Mouse (Mus musculus): ENCODE measurements around the gene Ubb. TPM values are rescaled to one million over a fixed set of nuclear protein-coding genes. Genes with fewer than 3 reads are reported as not detected.

Gene Ubb
- polyA plus RNA-seq, 1 experiment: 1,739 TPM

- WGBS: 2% methylated on average over 5 of the region's 5 CpGs
- peak overlapping the region; percentile 42 for H3K4me3 ChIP-seq (replicated peaks; ENCODE audit: extremely low read depth, low read depth, low read length)
- peak; percentile 51 for DNase-seq
- TF ChIP-seq CTCF (IDR thresholded peaks at IDR 0.05; ENCODE audit: insufficient read depth, low read length) (no peak), POLR2A (IDR thresholded peaks at IDR 0.05; ENCODE audit: borderline replicate concordance, extremely low read depth, low read depth, low read length) (no peak)
- H3K4me1 ChIP-seq (ENCODE audit: control insufficient read depth, insufficient read depth, low read length): peaks cover 7% of the 10 kb centered on the region
Measured at GRCm38 (mm10) chr11:62549782-62550181, 1.2 kb upstream of the Ubb start.

- under 1% methylated on average over 11 of the region's 11 CpGs for WGBS
- peak; percentile 74 for DNase-seq
- H3K4me3 ChIP-seq (replicated peaks; ENCODE audit: extremely low read depth, low read depth, low read length): peak overlapping the region; percentile 86
- TF ChIP-seq CTCF (IDR thresholded peaks at IDR 0.05; ENCODE audit: insufficient read depth, low read length) (no peak), POLR2A (IDR thresholded peaks at IDR 0.05; ENCODE audit: borderline replicate concordance, extremely low read depth, low read depth, low read length) (peak; percentile 18; the same call in 1 of the 2 replicates)
- peaks cover 11% of the 10 kb centered on the region for H3K4me1 ChIP-seq (ENCODE audit: control insufficient read depth, insufficient read depth, low read length)
Measured at GRCm38 (mm10) chr11:62550227-62550685, 715 bp upstream of the Ubb start.

DNA sequence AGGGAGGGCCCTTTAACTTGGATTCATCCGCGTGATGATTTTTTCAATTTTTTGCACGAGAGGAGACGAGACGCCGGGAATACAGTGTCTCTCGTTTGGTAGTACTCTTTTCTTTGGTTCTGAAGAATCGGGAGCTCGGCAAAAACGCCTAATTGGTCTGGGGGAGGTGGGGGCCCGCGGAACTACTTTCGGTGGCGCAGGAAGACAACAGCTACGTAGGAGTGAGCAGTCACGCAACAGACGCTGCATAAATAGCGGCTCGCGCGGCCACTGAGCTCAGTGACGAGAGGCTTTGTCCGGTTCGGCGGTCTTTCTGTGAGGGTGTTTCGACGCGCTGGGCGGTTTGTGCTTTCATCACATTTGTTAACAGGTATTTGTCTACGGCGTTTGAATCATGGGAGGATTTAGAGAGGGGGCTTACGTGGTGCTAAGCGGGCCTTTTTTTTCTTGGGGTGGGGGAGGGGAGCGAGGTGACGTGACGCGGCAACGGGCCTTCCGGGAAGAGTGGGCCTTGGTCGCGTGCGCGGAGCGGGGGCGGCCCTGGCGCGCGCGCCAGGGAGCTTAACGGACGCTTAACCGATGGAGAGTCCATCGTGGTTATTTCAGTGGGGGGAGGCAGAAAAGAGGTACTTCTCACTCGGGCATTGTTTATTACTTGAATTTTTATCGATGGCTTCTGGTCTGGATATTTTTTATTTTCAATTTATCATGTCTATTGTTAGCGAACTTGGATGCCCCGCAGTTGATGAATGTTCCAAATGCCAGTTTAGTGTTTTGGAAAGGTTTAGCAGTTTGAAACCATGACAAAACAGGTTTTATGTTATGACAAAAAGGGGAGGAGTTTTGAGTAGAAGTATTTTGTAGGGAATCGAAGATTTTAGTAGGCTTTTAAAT, 502 bp downstream of the Ubb start:
- H3K4me3 ChIP-seq (replicated peaks; ENCODE audit: extremely low read depth, low read depth, low read length): peak overlapping the region; percentile 85
- WGBS: under 1% methylated on average over 57 of the region's 58 CpGs
- H3K4me1 ChIP-seq (ENCODE audit: control insufficient read depth, insufficient read depth, low read length): peaks cover 12% of the 10 kb centered on the region
- TF ChIP-seq POLR2A (IDR thresholded peaks at IDR 0.05; ENCODE audit: borderline replicate concordance, extremely low read depth, low read depth, low read length) (peak; percentile 99), CTCF (IDR thresholded peaks at IDR 0.05; ENCODE audit: insufficient read depth, low read length) (no peak)
- peak; percentile 93 for DNase-seq

DNA sequence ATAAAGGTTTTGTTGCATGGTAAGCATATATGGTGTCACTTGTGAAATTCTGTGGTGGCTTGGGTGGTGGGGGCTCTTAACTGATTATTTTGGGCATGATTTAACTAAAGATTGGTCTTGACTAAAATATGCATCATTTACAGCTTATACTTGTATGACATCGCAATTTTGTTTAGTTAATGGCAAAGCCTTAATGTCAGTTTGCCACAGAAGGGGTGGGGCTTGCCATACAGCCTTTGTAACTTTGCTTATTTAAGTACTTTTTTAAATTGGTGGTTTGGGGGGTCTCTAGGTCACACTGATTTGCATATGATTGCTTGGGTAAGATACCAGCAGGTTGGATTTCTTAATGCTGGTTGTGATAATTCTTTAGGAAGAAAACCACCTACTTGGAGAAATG, 2.2 kb downstream of the Ubb start:
- TF ChIP-seq CTCF (IDR thresholded peaks at IDR 0.05; ENCODE audit: insufficient read depth, low read length): no peak
- no peak for TF ChIP-seq POLR2A (IDR thresholded peaks at IDR 0.05; ENCODE audit: borderline replicate concordance, extremely low read depth, low read depth, low read length)
- H3K4me3 ChIP-seq (replicated peaks; ENCODE audit: extremely low read depth, low read depth, low read length): peak overlapping the region; percentile 55
- H3K4me1 ChIP-seq (ENCODE audit: control insufficient read depth, insufficient read depth, low read length): peaks cover 12% of the 10 kb centered on the region
- DNase-seq: no peak
- WGBS: 0% methylated on average over 1 of the region's 1 CpGs

GRCm38 (mm10) chr11:62553633-62554032, 2.7 kb downstream of the Ubb start:
- no peak for DNase-seq
- peak overlapping the region; percentile 12 for H3K4me3 ChIP-seq (replicated peaks; ENCODE audit: extremely low read depth, low read depth, low read length)
- WGBS: 56% methylated on average over 5 of the region's 5 CpGs
- peaks cover 12% of the 10 kb centered on the region for H3K4me1 ChIP-seq (ENCODE audit: control insufficient read depth, insufficient read depth, low read length)
- TF ChIP-seq CTCF (IDR thresholded peaks at IDR 0.05; ENCODE audit: insufficient read depth, low read length): no peak

DNA sequence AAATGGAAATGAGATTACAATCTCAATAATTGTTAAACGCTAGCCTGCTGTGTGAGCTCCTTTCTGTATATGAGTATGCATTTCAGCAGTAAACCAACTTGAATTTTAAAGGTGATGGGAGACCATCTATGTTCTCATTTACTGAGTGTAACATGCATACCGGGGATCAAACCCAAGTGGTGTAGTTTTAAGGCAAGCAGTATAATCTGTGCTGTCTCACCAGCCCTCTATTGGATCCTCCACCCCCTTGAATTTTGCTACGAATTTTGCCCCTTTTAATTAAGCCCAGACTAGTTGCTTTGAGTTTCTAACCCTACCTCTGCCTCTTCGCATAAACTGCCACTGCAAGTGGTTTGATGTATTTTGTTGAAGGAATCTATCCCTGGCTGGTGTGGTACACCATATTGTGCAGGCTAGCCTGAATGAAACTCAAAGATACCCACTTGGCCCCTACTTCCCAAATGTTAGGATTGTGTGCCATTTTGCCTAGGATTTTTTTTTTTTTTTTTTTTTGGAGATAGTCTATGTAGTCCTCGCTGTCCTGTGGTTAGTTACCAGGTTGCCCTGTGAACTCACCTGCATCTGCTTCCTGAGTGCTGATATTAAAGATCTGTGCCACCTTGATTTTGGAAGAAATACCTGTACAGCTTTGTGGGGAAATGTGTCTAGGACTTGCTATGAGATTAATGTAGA, 3.3 kb downstream of the Ubb start:
- WGBS: 46% methylated on average over 5 of the region's 5 CpGs
- peaks cover 15% of the 10 kb centered on the region for H3K4me1 ChIP-seq (ENCODE audit: control insufficient read depth, insufficient read depth, low read length)
- no peak for DNase-seq
- TF ChIP-seq CTCF (IDR thresholded peaks at IDR 0.05; ENCODE audit: insufficient read depth, low read length): no peak
- no peak for TF ChIP-seq POLR2A (IDR thresholded peaks at IDR 0.05; ENCODE audit: borderline replicate concordance, extremely low read depth, low read depth, low read length)
- H3K4me3 ChIP-seq (replicated peaks; ENCODE audit: extremely low read depth, low read depth, low read length): peak overlapping the region; percentile 50

GRCm38 (mm10) chr11:62554934-62555517, 4.1 kb downstream of the Ubb start:
- DNase-seq: no peak
- TF ChIP-seq CTCF (IDR thresholded peaks at IDR 0.05; ENCODE audit: insufficient read depth, low read length): no peak
- TF ChIP-seq POLR2A (IDR thresholded peaks at IDR 0.05; ENCODE audit: borderline replicate concordance, extremely low read depth, low read depth, low read length): no peak
- H3K4me1 ChIP-seq (ENCODE audit: control insufficient read depth, insufficient read depth, low read length): peaks cover 15% of the 10 kb centered on the region
- no peak overlapping the region for H3K4me3 ChIP-seq (replicated peaks; ENCODE audit: extremely low read depth, low read depth, low read length)

DNA sequence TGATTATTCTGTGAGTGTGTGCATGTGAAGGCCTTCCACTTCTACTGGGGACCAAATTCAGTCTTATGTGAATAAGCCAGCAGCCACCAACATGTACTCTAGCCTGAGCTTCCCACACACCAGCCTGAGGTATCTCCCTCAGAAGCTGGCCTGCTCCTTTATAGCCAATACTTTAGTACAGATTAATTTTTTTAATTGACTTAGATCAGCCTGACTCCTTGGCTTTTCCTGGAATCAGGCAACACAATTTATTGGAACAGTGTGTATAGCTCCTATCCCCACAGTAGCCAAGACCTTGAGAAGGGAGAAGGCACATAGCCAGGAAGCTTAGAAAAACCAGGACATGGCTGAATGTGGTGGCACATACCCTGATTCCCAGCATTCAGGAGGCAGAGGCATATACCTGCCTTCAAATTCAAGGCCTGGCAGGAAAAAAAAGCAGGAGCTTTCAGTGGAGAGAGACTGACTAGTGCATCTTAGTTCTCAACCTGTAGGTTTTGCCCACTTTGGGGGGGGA, 5.0 kb downstream of the Ubb start:
- TF ChIP-seq CTCF (IDR thresholded peaks at IDR 0.05; ENCODE audit: insufficient read depth, low read length) (no peak), POLR2A (IDR thresholded peaks at IDR 0.05; ENCODE audit: borderline replicate concordance, extremely low read depth, low read depth, low read length) (no peak)
- no peak for DNase-seq
- peaks cover 17% of the 10 kb centered on the region for H3K4me1 ChIP-seq (ENCODE audit: control insufficient read depth, insufficient read depth, low read length)
- no peak overlapping the region for H3K4me3 ChIP-seq (replicated peaks; ENCODE audit: extremely low read depth, low read depth, low read length)

DNA sequence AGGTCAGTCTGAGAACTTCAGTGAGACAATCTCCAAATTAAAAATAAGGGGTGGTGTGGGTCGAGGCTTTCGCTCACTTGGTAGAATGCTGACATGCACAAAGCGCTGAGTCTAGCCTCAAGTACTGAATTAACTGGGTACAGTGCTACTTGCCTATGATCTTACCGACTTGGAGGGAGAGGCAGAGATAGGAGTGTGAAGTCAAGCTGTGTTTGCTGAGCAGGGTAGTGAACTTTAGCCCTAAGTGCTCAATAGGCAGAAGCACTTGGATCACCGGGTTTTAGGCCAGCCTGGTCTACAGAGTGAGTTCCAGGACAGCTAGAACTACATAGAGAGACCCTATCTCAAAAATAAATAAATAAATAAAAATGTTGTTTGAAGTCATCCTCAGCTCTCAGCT, 6.2 kb downstream of the Ubb start:
- H3K4me3 ChIP-seq (replicated peaks; ENCODE audit: extremely low read depth, low read depth, low read length): no peak overlapping the region
- DNase-seq: no peak
- 58% methylated on average over 5 of the region's 5 CpGs for WGBS
- TF ChIP-seq POLR2A (IDR thresholded peaks at IDR 0.05; ENCODE audit: borderline replicate concordance, extremely low read depth, low read depth, low read length) (no peak), CTCF (IDR thresholded peaks at IDR 0.05; ENCODE audit: insufficient read depth, low read length) (no peak)
- H3K4me1 ChIP-seq (ENCODE audit: control insufficient read depth, insufficient read depth, low read length): peaks cover 17% of the 10 kb centered on the region
